Mouse (Mus musculus) T-helper 2 cell (primary cell): Measurements from ENCODE around the gene Klc4.

Experiments used
- in situ Hi-C: fragments of 300-600 bp; cut with MboI, MseI; formaldehyde crosslinking; loops from one replicate; pipeline ENCODE4 v1.15.1; 2025; ENCODE audit warnings: high pct_unique_total_duplicates

The Klc4 gene

DNA sequence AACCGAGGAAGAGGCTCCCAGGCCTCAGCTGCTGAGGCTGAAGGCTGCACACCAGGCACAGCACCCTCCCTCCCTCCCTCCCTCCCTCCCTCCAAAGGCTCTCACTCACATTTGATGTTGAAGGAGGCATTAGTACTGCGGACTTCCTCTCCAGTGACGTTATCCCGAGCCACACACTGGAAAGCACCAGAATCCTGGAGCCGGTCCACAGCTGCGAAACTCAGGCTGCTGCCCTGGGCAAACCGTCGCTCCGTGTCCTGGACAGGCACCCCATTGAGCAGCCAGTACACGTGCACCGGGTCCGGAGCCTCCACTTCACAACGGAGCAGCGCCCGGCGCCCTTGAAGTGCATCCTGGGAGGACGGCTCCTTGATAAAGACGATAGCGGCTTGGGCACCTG, 54.4 kb downstream of the Klc4 start:
- in situ Hi-C loops: no loop called here

DNA sequence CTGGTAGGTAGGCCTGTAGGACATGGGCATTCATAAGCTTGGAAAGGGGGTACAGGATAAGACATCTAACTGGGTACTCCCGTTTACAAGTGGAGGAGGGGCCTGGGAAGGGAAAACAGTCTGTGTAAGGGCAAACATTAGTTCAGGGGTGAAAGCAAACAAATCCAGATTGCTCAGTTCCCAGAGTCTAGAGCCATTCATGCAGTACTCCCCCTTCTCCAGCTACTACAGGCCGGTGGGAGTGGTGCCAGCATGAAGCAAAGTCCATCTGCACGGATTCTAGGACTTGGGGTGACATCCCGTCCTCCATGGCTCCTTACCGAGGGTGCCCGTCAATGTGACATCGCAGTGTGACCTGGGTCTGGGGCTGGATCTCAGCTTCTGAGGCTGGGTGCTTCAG, 55.4 kb downstream of the Klc4 start:
- in situ Hi-C loops: no loop called here

DNA sequence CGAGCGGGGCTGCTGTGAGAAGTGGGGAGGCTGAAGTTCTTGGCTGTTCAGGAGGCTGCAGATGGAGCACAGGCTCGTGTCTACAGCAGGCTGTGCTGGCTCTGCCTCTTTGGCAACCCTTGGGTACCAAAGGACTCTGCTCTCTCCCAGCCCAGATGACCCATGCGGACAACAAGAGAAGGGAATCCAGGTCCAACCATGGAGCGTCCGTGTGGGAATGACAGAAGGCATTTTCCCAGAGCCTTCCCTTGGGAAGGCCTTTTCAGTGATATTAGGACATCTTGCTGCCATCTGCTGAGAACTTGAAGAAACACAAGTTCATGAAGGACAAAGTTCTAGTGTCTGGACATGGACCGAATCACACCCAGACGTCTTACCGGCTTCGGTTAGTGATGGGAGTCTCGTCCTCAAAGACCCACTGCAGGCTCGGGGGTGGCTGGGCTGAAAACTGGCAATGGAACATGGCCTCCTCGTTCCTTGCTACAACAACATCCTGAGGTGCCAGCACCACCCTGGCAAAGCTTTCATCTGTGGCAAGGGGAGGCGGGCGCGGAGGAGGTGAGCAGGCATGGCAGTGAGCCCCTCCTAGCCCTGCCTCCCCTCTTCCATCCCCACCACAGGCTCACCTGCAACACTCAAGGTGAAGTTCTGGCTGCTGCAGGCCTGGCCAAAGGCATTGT, 56.0 kb downstream of the Klc4 start:
- in situ Hi-C loops: no loop called here

DNA sequence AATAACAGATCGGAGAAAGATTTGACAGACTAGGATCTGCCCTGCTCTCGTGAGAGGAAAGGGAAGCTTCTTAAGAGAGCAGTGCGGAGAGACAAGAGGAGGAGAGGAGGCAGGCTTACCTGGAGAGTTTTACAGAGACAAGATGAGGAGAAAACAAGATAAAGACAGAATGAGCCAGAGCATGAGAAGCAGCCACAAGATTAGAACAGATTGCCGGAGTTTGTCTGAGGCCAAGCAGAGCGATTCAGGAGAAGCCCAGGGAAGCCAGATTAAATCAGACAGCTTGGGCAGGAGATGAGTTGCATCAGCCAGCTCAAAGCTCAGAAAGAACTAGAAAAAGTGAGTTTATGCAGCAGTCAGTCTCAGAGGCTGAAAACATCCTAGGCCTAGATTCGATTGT, 56.9 kb downstream of the Klc4 start:
- in situ Hi-C loops: no loop called here

DNA sequence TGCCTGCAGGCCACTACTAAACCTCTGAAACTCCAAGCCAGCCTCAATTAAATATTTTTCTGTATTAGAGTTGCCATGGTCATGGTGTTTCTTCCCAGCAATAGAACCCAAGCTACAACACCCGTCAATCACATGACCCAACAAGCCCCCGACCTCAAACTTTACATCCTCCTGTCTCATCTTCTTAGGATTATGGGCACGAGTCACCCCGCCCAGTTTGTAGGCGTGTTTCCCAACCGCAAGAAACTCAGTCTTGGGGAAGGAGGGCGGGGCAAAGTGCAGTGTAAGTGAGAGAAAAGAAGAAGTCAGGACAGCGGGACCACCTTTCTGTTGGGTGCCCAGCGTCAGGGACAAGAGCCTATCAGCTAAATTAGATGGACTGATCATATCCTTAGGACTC, 57.6 kb downstream of the Klc4 start:
- in situ Hi-C loops: no loop called here

DNA sequence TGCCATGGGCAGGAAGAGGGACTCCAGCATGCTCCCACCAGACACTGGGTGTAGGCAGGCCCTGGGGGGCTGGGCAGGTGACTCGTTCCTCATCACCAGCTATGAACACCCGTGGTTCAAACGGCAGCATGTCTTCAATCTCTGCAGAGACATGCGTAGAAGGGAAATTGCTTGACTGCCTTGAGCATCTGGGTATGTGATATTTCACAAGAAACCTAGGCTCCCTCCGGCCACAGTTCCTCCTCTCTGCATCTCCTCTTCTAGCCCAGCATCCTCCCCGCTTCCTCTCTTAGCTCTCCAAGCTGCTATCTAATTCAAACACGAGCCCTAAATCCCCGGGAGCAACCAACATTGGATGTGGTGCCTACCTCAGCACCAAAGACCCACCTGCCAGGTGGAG, 59.5 kb downstream of the Klc4 start:
- in situ Hi-C loops: no loop called here
